Mouse (Mus musculus) left cerebral cortex, postnatal 4 days (tissue): ENCODE measurements around the gene Mocs2. TPM values are rescaled to one million over a fixed set of nuclear protein-coding genes. Genes with fewer than 3 reads are reported as not detected.

Experiments used
- DNase-seq: peaks from one replicate; pipeline ENCODE4 v3.0.0-alpha.2; 2022
- intact Hi-C: fragments of 180-260 bp; cut with DNase I; formaldehyde crosslinking; loops from one replicate; pipeline ENCODE4 v1.15.1; 2025
- total RNA-seq, 2 experiments: library from RNA; stranded (reverse); gene quantifications; 2 replicates each; pipeline ENCODE4 v1.2.3; 2021

The Mocs2 gene
- total RNA-seq, result 10 to 100 TPM; 73.6 to 77.8 TPM

DNA sequence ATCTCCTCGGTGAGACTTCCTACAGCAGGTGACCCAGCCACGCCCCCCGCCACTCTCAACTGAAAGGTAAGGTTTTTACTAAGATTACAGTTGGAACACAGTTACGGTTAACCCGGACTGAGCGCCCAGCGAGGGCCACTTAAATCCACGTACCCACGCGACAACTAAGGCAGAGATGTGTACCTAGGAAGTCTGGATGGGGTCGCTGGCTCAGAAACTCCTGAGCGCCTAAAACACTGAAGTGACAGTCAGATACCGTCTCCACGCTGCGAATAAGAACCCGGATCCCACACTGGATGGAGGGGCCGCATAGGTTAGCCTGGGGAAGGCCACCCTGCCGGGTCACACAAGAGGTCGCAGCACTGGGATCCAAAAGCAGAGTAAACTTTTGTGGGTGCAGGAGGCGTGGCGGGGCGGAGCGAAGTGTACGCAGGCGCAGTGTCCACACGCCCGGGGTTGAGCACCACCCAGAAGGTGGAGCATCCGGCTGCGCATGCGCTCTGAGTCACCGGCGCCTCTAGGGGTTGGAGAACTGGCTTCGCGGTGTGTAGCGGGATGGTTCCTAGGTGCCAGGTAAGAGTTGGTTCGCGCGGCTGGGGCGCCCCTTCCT, at the start of gene Mocs2:
Gene Mocs2 (plus strand): TSS at position 486 of the 610 bp plus-strand sequence.
- intact Hi-C loops, result no loop called here
- peak; percentile 95 for DNase-seq

DNA sequence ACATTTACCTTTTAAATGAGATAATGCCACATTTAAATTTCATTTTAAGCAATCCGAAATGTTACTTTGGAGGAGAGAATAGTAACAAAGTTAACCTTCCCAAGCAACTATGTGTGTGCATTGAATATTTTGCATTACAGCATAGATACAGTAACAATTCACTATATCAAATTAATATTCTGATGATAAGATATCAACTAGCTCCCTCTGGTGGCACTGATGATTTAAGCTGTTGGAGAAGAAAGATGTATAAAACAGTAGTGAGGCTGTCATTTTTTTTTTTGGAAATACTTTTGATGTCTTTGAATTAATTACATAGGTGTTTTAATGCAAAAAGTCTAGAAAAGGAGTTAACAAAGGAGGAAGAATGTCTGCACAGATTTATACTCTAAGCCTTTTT, 26.5 kb upstream of the Mocs2 start:
- intact Hi-C loops, result no loop called here
- no peak for DNase-seq

DNA sequence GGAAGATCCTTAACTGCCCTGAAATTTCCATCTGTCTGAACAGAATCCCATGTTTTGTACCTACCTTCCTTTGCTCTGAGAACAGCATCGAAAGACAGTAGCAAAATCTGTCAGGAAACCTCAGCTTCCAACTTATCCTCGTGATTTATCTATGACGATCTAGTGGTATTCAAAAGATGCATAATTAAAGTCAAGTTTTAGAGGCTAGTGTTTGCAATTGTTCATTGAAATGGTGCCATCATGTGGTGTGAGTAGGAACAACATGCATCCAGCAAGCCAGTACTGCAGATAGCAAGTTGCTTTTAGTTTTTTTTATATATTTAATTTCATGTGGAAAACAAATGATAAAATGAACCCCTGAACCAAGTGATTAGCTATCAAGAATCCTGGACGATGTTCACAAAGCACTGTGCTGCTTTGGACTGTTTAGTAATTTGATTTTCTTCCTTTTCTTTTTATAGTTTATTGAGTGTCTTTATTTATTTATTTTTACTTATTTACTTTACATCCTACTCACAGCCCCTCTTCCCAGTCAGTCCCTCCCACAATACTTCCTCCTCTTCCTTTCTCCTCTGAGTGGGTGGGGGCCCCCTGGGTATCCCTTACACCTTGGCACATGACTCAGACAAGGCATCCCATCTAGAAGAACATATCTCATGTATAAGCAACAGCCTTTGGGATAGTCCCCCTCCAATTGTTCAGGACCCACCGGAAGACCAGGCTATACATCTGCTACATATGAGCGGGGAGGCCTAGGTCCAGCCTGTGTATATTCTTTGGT, 24.6 kb upstream of the Mocs2 start:
- DNase-seq, result peak; percentile 48
- intact Hi-C loops, result loop anchor here (2.0 kb wide), 1 partner anchor 917 kb away; no protein-coding TSS in a partner anchor

DNA sequence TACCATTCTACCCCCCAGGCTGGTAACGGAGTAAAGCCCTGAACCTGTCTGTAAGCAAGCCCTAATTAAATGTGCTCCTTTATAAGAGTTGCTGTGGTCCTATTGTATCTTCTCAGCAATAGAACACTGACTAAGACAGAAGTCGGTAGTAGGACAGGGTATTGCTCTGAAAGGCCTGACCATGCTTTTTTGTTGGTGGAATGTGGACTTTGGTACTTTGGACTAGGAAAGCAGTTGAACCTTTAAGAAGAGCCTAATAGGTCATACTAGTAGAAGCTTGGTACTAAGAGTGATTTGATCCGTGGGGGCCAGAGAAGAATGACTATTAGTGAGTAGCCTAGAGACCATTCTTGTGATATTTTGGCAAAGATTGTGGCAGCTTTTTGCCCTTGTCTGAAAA, 16.2 kb upstream of the Mocs2 start:
- intact Hi-C loops, result no loop called here
- no peak for DNase-seq

DNA sequence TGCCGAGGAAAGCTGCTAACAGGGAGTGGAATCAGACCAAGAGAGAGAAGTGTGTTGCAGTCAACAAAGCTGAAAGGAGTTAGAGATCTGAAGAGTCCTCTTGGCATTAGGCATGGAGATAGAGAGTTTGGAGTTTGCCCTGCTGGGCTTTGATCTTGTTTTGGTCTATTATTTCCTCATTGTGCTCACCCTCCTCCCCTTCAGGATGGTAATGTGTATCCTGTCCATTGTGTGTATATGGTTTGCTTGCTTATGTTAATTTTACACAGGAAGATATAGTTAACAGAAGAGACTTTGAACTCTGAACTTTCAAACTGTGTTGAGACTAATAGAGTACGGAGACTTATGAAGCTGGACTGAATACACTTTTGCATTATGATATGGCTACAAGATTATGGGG, 15.1 kb upstream of the Mocs2 start:
- intact Hi-C loops, result no loop called here
- DNase-seq, result no peak

DNA sequence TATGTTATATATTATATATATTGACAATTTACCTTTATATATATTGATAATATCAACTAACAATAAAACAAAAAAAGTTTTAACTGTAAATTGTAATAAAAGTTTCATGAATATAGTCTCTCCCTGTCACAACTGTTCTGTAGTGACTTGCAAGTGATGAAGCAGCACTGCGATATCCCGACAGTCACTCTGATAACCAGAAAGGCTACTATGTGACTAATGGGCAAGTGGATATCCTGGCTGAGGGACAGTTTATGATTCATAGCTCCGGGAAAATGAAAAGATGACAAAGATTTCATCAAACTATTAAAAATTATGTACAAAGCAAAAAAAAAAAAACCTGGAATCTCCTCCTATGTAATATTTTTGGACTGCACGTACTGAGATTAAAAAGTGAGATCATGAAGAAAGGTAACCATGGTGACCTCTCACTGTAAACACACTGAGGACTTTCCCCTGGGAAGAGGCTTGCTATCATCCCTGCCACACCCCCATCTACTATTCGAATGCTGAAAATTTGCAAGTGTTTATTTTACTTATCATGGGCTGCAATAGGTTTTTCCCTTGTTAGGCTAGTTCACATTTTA, 8.3 kb upstream of the Mocs2 start:
- DNase-seq, result no peak
- intact Hi-C loops, result no loop called here

DNA sequence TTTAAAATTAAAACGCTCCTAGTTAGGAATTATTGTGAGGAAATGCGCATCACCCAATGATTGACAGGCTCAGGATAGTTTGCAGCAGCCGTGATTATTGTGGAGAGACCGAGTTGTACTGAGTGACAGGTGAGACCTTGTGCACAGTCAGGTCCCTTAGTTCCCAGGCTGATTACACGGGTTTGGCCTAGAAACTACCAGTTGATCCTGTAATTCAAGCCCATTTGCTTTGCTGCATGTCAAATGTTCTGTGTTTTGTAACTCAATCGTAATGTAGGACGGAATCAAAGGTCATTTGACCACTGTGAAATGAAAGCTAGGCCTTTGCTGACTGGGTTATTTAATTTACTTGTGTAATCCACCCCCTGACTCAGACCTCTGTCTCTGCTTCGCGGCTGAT, 477 bp downstream of the Mocs2 start:
- intact Hi-C loops, result no loop called here
- no peak for DNase-seq

DNA sequence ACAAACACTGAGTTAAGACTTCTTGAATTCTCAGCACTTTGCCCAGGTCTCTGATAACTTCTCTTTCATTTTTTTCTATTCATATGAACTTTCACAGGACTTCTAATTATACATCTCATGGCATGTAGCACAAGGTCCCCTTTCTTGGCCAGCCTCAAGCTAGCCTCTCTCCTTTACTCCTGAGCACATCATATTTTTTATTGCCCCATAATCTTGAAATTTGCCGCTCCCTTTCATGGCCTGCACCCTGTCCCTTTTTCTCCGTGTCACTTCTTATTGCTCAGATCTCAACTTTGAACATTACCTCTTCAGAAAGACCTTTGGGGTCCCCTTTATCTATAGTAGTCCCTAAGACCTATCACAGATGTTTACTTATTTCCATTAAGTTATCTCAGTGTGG, 4.8 kb downstream of the Mocs2 start:
- no peak for DNase-seq
- intact Hi-C loops, result no loop called here

DNA sequence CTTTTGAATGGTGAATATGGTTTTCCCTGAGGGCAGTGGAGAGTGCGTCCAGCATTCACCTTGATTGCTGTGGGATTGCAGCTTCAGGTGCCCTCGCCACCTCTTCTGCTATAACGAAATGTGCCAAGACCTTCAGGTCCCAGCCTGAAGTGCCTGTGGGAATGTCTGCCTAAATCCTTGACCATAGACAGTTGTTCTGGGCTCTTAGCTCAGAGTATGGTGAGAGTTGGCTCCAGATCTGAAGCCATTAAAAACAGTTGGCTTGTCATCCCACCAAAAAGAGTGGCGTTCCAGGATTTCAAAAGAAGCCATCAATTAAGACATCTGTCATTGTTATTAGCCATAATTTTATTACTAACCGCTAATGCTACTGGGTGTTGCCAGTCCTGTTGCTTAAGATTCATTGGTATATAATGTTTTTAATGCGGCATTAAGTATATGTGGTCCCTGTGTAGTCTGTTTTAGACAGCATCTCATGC, 7.4 kb downstream of the Mocs2 start:
- intact Hi-C loops, result no loop called here
- DNase-seq, result no peak

DNA sequence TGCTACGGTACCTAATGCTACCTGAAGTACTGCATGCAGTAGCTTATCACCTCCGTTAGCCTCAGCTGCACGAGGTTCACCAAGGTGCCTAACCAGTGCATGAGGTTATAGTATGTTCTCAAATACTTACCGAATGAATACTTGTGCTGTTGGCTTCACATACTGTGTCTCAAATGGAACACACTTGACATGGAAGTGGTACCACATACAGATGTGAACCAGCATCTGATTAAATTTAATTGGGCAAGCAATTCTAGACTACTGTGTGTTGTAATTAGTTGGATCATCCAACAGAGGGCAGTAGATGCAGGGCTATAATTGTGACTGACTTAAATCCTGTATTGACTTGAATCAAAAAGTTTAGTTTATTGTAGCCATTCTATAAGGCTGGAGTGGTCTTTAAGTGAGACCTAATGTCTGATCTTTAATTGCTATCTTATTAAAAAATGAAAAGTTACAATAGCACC, 13.4 kb downstream of the Mocs2 start:
- no peak for DNase-seq
- intact Hi-C loops, result loop anchor here (5.0 kb wide), 1 partner anchor 131 kb away; no protein-coding TSS in a partner anchor

DNA sequence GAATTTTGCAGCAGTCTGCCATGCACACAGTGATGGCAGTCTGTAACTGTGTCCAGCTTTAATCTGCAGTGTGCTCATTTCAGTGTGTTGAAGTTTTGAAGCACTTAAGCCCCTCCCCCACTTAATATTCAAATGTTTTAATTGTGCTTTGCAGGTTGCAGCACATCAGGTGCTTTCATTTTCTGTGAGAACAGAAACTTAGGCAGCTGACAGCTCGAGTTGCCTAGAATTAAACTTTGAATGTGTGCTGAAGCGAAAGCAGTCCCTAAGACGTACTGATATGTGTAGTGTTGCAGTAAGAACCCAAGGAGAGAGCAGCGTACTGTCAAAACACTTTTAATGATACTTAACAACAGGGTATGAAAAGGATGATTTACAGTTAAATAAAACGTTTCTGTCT, 14.7 kb downstream of the Mocs2 start:
- no peak for DNase-seq
- intact Hi-C loops, result loop anchor here (5.0 kb wide), 1 partner anchor 130 kb away; no protein-coding TSS in a partner anchor

DNA sequence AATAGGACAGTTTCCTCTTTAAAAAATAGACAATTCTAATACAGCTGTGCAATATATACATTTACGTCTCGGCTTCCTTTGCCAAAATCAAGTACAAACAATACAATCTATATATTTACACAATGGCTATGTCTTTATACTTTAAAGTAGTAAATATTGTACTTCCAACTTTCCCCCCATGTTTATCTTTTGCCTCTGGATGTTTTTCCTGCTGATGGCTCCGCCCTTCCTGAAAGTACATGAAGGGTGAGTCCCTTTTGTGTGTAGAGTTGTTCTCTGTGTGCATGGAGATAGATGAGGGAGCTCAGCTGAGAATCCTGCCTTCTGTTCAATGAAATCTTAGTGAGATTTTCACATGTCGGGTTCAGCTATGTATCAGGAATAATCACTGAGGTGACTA, 15.3 kb downstream of the Mocs2 start:
- intact Hi-C loops, result loop anchor here (5.0 kb wide), 1 partner anchor 129 kb away; no protein-coding TSS in a partner anchor
- no peak for DNase-seq

DNA sequence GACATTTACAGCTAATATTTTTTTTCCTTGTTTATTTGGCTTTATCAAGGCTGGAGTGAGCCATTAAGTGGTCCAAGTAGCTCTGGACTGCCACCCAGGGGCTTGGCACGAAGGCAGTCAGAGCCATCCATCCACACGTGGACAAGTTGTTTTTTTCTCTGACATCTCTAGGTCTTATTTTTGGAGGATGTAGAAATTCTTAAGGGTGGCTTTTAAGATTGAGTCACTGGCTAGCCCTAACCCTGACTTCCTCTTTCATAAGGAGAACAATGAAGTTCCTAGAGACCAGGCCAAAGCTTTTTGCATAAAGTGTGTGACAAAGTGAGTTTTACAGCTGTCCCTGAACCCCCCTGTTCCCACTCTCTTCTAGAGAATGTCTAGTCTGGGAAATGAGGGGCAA, 16.5 kb downstream of the Mocs2 start:
- intact Hi-C loops, result loop anchor here (5.0 kb wide), 1 partner anchor 128 kb away; no protein-coding TSS in a partner anchor
- DNase-seq, result no peak

DNA sequence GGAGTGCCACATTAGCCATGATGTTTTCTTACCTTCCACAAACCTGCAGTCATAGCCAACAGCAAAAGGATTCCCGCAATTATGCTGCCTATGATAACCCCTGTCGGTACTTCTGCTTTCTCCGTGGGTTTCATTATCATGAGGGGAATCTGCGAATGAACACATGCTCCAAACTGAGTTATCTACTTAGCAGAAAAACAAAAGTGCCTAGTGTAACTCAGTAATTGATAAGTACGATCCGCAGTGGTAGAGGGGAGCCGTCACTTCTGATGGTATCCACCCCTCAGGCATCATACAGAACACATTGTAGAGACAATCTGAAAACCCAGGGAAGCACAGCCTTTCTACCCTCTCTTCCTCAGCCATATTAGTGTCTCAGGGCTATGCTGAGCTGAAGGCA, 19.0 kb downstream of the Mocs2 start:
- DNase-seq, result no peak
- intact Hi-C loops, result no loop called here

DNA sequence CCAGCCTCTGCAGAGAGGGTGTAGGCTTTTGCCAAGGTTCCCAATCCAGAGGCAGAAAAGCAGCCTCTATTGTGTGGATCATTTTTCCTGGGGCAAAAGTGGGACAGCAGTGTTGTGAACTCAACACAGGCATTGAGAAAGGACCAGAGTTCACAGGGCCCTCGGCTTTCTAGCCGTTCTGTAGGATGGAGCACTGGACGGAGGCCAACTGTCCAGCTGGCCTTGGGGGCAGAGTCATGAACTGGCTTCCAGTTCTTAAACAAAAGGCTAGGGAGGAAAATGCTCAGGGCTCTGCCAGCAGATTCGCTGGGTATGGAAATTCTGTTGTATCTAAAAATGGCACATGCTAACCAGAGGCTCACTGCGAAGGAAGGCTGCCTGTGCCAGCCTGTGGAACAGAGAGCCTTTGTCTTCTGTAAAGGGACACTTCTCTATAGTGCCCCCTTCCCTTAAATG, 20.5 kb downstream of the Mocs2 start:
- intact Hi-C loops, result no loop called here
- DNase-seq, result peak; percentile 92

DNA sequence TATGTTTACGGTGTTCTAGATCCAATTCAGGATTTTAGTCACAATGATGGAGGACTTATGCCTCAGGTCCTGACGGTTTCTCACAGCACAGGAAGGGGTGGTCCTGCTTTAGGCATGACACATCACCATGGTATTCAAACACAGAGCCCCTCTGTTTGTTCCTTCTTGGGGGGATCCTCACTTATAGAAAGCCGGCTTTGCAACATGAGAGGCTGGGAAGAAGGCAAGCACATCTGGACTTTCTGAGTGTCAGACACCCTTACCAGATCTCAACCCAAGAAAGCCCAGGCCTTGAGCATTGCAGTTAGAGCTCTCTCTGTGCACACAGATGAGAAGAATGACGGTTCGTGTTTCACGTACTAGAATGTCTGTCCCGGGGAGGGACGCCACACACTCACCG, 21.1 kb downstream of the Mocs2 start:
- intact Hi-C loops, result no loop called here
- DNase-seq, result no peak

DNA sequence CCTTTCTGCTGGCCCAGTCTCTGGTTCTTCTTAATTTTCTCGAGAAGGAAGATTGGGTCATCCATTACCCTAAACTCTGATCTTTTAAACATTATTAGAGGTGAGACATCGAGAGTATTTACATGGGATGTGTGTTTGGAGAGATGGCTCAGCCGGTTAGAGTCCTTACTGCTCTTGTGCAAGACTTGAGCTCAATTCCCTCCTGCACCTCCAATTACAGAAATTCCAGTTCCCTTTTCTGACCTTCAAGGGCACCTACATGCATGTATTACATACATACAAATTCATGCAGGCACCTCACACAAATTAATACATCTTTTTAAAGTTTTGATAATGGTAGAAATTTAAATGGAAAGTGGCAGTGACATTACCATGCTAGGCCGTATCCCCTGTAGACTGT, 22.5 kb downstream of the Mocs2 start:
- DNase-seq, result no peak
- intact Hi-C loops, result no loop called here

DNA sequence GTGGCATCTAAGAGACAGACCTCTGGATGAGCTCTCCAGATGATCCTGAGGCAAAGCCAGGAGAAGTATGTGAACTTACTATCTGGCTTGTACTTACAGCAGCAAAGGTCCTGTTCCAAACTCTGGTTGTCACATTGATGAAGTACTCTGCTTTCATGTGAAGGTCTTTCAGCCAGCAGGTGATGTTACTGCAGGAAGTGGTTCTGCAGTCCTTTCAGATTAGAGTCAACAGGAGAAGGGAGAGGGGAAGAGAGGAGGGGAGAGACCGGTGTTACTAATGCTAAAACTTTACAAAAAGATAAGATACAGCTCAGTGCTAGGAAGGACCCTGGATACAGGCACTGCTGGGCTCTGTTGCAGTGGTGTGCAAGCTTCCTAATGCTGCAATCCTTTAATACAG, 25.3 kb downstream of the Mocs2 start:
- DNase-seq, result no peak
- intact Hi-C loops, result no loop called here

DNA sequence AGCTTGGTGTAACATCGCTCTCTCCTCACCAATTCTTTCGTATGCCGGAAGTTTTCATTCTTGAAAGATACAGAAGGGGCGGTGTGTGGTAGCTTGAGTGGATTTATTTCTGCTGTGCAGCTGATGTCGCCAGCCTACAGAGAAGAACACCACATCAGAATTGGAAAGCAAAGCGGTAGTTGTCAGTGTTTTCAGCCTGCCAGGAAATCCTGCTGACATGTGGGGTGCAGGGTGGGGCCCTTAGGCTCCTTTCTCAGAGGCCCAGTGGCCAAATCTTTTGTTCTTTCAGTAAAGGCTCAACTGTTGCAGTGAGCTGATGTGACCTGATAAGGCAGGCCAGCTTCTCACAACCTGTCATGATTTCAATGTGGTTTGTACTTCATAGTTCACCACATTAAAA, 27.8 kb downstream of the Mocs2 start:
- intact Hi-C loops, result no loop called here

DNA sequence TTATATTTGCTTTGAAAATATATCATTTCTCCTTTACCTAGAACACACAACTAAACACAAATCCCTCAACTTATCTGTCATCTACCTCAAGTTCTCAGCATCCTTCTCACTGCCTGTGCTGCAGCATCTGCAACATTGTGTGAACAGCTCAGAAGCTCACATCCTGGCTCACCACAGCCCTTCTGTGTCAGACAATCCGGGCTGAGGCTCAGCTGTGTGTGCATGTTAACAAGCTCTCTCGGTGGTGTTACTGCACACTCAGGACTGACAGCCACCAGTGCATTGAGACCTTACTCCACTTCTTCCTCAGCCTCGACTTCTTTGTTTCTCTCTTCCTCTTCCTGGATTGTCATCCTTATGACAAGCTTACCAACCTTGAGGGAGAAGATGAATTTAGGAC, 30.9 kb downstream of the Mocs2 start:
- no peak for DNase-seq
- intact Hi-C loops, result no loop called here

More for the DNA sequence above, 27.8 kb downstream of the Mocs2 start:
- no peak for DNase-seq

DNA sequence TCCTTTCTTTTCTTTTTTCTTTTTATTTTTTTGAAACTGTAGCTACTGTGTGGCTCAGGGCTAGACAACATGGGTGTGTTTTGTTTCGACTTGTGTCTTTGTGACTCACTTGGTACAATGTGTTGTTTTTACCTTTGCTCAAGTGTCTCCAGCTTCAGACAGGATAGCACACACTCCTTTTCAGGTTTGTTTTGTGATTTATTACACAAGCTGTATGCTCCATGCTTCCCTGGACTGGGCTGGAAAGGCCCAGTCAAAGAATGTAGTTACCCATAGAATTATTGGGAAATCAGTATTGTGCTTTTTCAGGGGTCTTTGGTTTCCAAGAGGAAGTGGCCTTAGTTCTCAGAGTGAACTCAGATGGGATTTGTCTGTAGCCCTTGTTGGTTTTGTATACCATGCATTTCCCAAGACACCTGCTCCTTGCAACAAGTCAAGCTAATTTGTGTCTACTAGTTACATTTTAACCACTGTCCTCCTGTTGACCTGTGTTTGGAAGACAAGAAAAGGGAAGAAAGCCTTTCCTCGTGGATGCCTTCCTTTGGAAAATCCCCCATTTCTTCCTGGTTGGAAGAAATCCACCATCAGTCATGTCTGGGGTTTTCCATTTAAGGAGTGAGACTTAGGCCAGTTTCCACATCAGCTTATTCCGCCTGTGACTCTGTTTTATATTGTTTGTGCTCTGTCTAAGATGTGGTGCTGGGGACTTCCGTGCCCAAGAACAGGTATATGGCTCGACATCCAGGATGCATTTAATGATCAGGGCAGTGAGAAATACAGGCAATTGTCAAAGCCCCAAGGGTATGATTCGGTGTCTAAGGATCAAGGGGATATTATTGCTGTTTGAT, 34.5 kb downstream of the Mocs2 start:
- intact Hi-C loops, result no loop called here
- no peak for DNase-seq
